ENCODE assay signal across 8 mouse cellular contexts in genomic region chr16:17928627-17929104, GRCm38 (mm10). TPM values are rescaled to one million over a fixed set of nuclear protein-coding genes. Genes with fewer than 3 reads are reported as not detected.
DNase-seq lines count a peak whose midpoint lies in the region; ATAC-seq lines count a peak whose summit lies in the region.

No protein-coding gene starts in this region.

- H3K36me3 ChIP-seq in limb, embryonic 15.5 days = peaks cover 20% of the 10 kb centered on the region
- H3K36me3 ChIP-seq in midbrain, embryonic 16.5 days (ENCODE audit: control insufficient read depth, insufficient read depth, low read length) = peaks cover 10% of the 10 kb centered on the region

- H3K9ac ChIP-seq in limb, embryonic 15.5 days = peak overlapping the region; percentile 67; the same call in 1 of the 2 replicates
- H3K9ac ChIP-seq in midbrain, embryonic 16.5 days (ENCODE audit: low read depth, low read length) = peak overlapping the region; percentile 95

- no peaks in the 10 kb centered on the region for H3K9me3 ChIP-seq in limb, embryonic 15.5 days
- no peaks in the 10 kb centered on the region for H3K9me3 ChIP-seq in midbrain, embryonic 16.5 days (replicated peaks; ENCODE audit: control insufficient read depth, low read length, poor library complexity, severe bottlenecking)

- H3K4me1 ChIP-seq in limb, embryonic 15.5 days = peaks cover 18% of the 10 kb centered on the region
- H3K4me1 ChIP-seq in midbrain, embryonic 16.5 days (ENCODE audit: control insufficient read depth, insufficient read depth, low read length) = peaks cover 15% of the 10 kb centered on the region

- peak overlapping the region; percentile 80 for H3K27ac ChIP-seq in limb, embryonic 15.5 days
- H3K27ac ChIP-seq in midbrain, embryonic 16.5 days (ENCODE audit: low read length) = peak overlapping the region; percentile 92

- peak overlapping the region; percentile 97 for H3K4me2 ChIP-seq in limb, embryonic 15.5 days
- H3K4me2 ChIP-seq in midbrain, embryonic 16.5 days (ENCODE audit: low read length) = peak overlapping the region; percentile 94

- H3K4me3 ChIP-seq in limb, embryonic 15.5 days = peak overlapping the region; percentile 86
- peak overlapping the region; percentile 88 for H3K4me3 ChIP-seq in midbrain, embryonic 16.5 days (ENCODE audit: low read depth, low read length)

- WGBS in limb, embryonic 15.5 days = under 1% methylated on average over 9 of the region's 9 CpGs
- WGBS in midbrain, embryonic 16.5 days = 0% methylated on average over 9 of the region's 9 CpGs

- H3K27me3 ChIP-seq in limb, embryonic 15.5 days = no peaks in the 10 kb centered on the region
- H3K27me3 ChIP-seq in midbrain, embryonic 16.5 days (ENCODE audit: control insufficient read depth, insufficient read depth, low read depth, low read length) = no peaks in the 10 kb centered on the region

- peak; percentile 2; the same call in 1 of the 2 replicates for ATAC-seq in limb, embryonic 15.5 days (ENCODE audit: insufficient number of reproducible peaks, low FRiP score, low TSS enrichment, low read depth)
- peak; percentile 49 for ATAC-seq in midbrain, embryonic 16.5 days

- peak; percentile 70 to 71 for DNase-seq in urinary bladder, adult 18-20 months (ENCODE audit: low spot score in 2 of 2)
- no peak for DNase-seq in urinary bladder, postnatal 10 days (ENCODE audit: low spot score)
- DNase-seq in embryo, embryonic 11.5 days (ENCODE audit: low read depth, low spot score) = peak; percentile 65
- DNase-seq in heart, adult 18-20 months = peak; percentile 72 to 77
- DNase-seq in kidney, adult 11 months = peak; percentile 82
- peak; percentile 82 to 89 for DNase-seq in spleen, postnatal 36 days (ENCODE audit: low spot score in 2 of 2)

RNA-seq across cellular contexts. Expression of gene Slc25a1, which starts 0.6 kb away (rescaled TPM):
- total RNA-seq in heart, adult 18-20 months (2021) = 10 to 100 TPM; 10.3 to 37.8 TPM
- polyA plus RNA-seq in limb, embryonic 15.5 days (2015; fragmentation: Nextera tagmentation; extraction: Ambion mirVana) = 81.5 and 86.0 TPM in 2 replicates
- 163 and 179 TPM in 2 replicates for polyA plus RNA-seq in midbrain, embryonic 16.5 days (2015; fragmentation: Nextera tagmentation; extraction: Ambion mirVana)

RNA-seq across cellular contexts. Expression of gene Gsc2, which starts 13.8 kb away (rescaled TPM):
- total RNA-seq in heart, adult 18-20 months (2021) = not detected
- polyA plus RNA-seq in limb, embryonic 15.5 days (2015; fragmentation: Nextera tagmentation; extraction: Ambion mirVana) = not detected in 2 replicates
- polyA plus RNA-seq in midbrain, embryonic 16.5 days (2015; fragmentation: Nextera tagmentation; extraction: Ambion mirVana) = 0.46 and 1.4 TPM in 2 replicates

RNA-seq across cellular contexts. Expression of gene Ess2, which starts 17.5 kb away (rescaled TPM):
- total RNA-seq in heart, adult 18-20 months (2021) = 1 to 10 TPM; 8.6 TPM
- polyA plus RNA-seq in limb, embryonic 15.5 days (2015; fragmentation: Nextera tagmentation; extraction: Ambion mirVana) = 35.8 and 37.3 TPM in 2 replicates
- polyA plus RNA-seq in midbrain, embryonic 16.5 days (2015; fragmentation: Nextera tagmentation; extraction: Ambion mirVana) = 47.6 and 48.6 TPM in 2 replicates

RNA-seq across cellular contexts. Expression of gene Tssk2, which starts 30.2 kb away (rescaled TPM):
- total RNA-seq in heart, adult 18-20 months (2021) = not detected
- not detected in 2 replicates for polyA plus RNA-seq in limb, embryonic 15.5 days (2015; fragmentation: Nextera tagmentation; extraction: Ambion mirVana)
- not detected in 2 replicates for polyA plus RNA-seq in midbrain, embryonic 16.5 days (2015; fragmentation: Nextera tagmentation; extraction: Ambion mirVana)

RNA-seq across cellular contexts. Expression of gene Dgcr2, which starts 30.3 kb away (rescaled TPM):
- total RNA-seq in heart, adult 18-20 months (2021) = 10 to 100 TPM; 43.5 to 48.3 TPM
- 88.5 and 88.8 TPM in 2 replicates for polyA plus RNA-seq in limb, embryonic 15.5 days (2015; fragmentation: Nextera tagmentation; extraction: Ambion mirVana)
- 108 and 113 TPM in 2 replicates for polyA plus RNA-seq in midbrain, embryonic 16.5 days (2015; fragmentation: Nextera tagmentation; extraction: Ambion mirVana)
